Mouse (Mus musculus) left cerebral cortex, adult 8-10 months (tissue): ENCODE measurements around the gene Parp11. TPM values are rescaled to one million over a fixed set of nuclear protein-coding genes. Genes with fewer than 3 reads are reported as not detected.
A peak's percentile ranks its signal among the peaks of the same experiment; 100 is the strongest.

Experiments
- DNase-seq, 2 experiments: peaks; one replicate each; pipeline ENCODE4 v3.0.0; 2022; ENCODE audit warnings: low spot score in 2 of 2
- total RNA-seq, 4 experiments: library from RNA; stranded (reverse); gene quantifications; 2 replicates each; pipeline ENCODE4 v1.2.4; 2022

The Parp11 gene
- total RNA-seq, 4 experiments from 2014 or later = 26.2 to 39.0 (median 35.6) TPM

DNA sequence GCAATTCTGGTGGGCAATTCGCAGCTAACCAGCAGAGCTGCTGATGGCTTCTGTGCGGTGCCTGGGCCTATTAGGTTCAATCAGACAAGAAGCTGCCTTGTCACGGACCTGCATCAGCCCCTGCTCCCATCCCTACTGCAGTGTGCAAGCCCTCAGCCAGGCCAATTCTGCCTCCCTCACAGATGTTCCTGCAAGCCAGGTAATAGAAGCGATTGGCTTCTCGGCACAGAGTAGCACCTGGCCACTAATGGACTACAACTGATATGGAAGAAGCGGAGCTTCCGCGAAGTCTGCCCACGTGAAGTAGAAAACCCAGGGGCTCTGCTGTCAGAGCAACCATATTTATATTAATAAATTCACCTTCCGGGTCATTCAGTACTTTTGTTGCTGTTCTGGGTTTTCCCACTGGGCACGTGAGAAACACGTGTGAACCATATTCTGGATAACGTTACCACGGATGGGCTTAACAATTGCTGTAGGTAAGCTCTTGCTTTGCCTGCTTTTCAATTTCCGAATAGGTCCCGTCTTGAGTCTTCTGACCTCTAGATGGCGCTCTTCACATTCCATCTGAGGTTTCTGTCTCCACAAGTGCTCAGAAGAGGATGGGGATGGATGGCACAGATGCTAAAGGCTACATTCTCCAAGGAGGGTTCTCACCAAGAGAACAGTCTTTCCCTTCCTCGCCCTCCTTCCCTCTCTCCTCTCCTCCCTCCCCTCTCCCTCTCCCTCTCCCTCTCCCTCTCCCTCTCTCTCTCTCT lies 95.2 kb downstream of the Parp11 start:
- peak in 1 of 2 experiments; percentile 25 for DNase-seq

Other genes starting within 250 kb of the Parp11 start
- gene Cracr2a, start 114.5 kb downstream of the Parp11 start, total RNA-seq = 1 to 10 TPM; 3.4 to 5.4 (median 3.6) TPM